Mouse (Mus musculus): ENCODE results near the gene U90926. TPM values are rescaled to one million over a fixed set of nuclear protein-coding genes. Genes with fewer than 3 reads are reported as not detected.

U90926 gene
- polyA plus RNA-seq, 1 experiment from 2014 or later = not detected

Other genes starting within 250 kb of the U90926 start
- gene Odaph, start 227.9 kb downstream of the U90926 start, polyA plus RNA-seq (2015; fragmentation: Nextera tagmentation; extraction: Ambion mirVana) = 0.36 TPM in 1 of 2 replicates, not detected in the other
- gene Cdkl2, start 171.5 kb downstream of the U90926 start, polyA plus RNA-seq (2015; fragmentation: Nextera tagmentation; extraction: Ambion mirVana) = 5.0 and 5.1 TPM in 2 replicates
- 425 and 430 TPM in 2 replicates for gene G3bp2, start 131.7 kb downstream of the U90926 start, polyA plus RNA-seq (2015; fragmentation: Nextera tagmentation; extraction: Ambion mirVana)
- 43.9 and 44.6 TPM in 2 replicates for gene Uso1, start 77.5 kb downstream of the U90926 start, polyA plus RNA-seq (2015; fragmentation: Nextera tagmentation; extraction: Ambion mirVana)
- 0.32 and 0.70 TPM in 2 replicates for gene Ppef2, start 40.9 kb upstream of the U90926 start, polyA plus RNA-seq (2015; fragmentation: Nextera tagmentation; extraction: Ambion mirVana)
- 15.0 and 19.2 TPM in 2 replicates for gene Naaa, start 62.8 kb upstream of the U90926 start, polyA plus RNA-seq (2015; fragmentation: Nextera tagmentation; extraction: Ambion mirVana)
- 31.1 and 33.7 TPM in 2 replicates for gene Sdad1, start 95.1 kb upstream of the U90926 start, polyA plus RNA-seq (2015; fragmentation: Nextera tagmentation; extraction: Ambion mirVana)
- gene Cxcl9, start 112.7 kb upstream of the U90926 start, polyA plus RNA-seq (2015; fragmentation: Nextera tagmentation; extraction: Ambion mirVana) = not detected in 2 replicates
- gene Art3, start 116.4 kb upstream of the U90926 start, polyA plus RNA-seq (2015; fragmentation: Nextera tagmentation; extraction: Ambion mirVana) = 7.6 and 9.5 TPM in 2 replicates
- gene Cxcl10, start 133.5 kb upstream of the U90926 start, polyA plus RNA-seq (2015; fragmentation: Nextera tagmentation; extraction: Ambion mirVana) = 0.21 and 0.30 TPM in 2 replicates
- gene Nup54, start 219.8 kb upstream of the U90926 start, polyA plus RNA-seq (2015; fragmentation: Nextera tagmentation; extraction: Ambion mirVana) = 51.0 and 56.7 TPM in 2 replicates

Data from hindbrain, embryonic 13.5 days (tissue).